Mouse (Mus musculus): ENCODE measurements around the gene Pnpla3. TPM values are rescaled to one million over a fixed set of nuclear protein-coding genes. Genes with fewer than 3 reads are reported as not detected.

Gene Pnpla3
- 0.14 and 0.49 TPM in 2 replicates for polyA plus RNA-seq (2014; fragmentation: Nextera tagmentation; extraction: Ambion mirVana)

GRCm38 (mm10) chr15:84167600-84167999 lies at the start of gene Pnpla3:
Gene Pnpla3 (plus strand): TSS chr15:84167837.
- peak within 1 kb of the TSS; percentile 51; the same call in 1 of the 2 replicates for H3K9ac ChIP-seq (ENCODE audit: low read depth, low read length)
- H3K4me3 ChIP-seq (ENCODE audit: low read length) = peak within 1 kb of the TSS; percentile 49
- peaks cover 13% of the 10 kb centered on the region for H3K4me1 ChIP-seq (ENCODE audit: control insufficient read depth, insufficient read depth, low read length)
- WGBS = 1% methylated on average over 28 of the region's 28 CpGs
- ATAC-seq (ENCODE audit: low FRiP score, low TSS enrichment) = peak; percentile 99
- no peaks in the 10 kb centered on the region for H3K36me3 ChIP-seq (ENCODE audit: control insufficient read depth, insufficient read depth, low read length)
- no peak within 1 kb of the TSS for H3K27ac ChIP-seq (ENCODE audit: low read depth, low read length)
- H3K27me3 ChIP-seq (ENCODE audit: control insufficient read depth, insufficient read depth, low read length) = peaks cover 10% of the 10 kb centered on the region
- H3K9me3 ChIP-seq (ENCODE audit: control insufficient read depth, low read length) = no peaks in the 10 kb centered on the region
- H3K4me2 ChIP-seq (replicated peaks; ENCODE audit: low read depth, low read length) = peak within 1 kb of the TSS; percentile 98

DNA sequence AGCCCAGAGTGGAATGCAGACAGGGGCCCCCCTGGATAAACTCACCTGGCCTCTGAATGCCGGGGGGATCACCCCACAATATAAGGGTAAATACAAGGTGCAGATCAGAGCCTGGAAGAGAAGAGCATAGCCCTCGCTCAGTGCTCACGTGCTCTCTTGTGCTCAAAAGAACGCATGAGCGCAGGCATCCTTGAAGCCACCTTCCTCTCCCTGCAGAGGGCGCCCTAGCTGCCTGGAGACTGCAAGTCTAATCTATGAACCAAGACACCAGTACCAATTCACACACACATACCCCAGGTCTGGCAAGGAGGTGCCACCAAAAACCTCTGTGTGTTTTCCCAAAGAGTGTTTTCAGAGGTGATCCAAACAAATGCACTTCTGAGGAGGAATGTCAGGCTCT lies 47.0 kb upstream of the Pnpla3 start:
- Histone ChIP-seq H3K36me3 (ENCODE audit: control insufficient read depth, insufficient read depth, low read length) (no peaks in the 10 kb centered on the region), H3K27me3 (ENCODE audit: control insufficient read depth, insufficient read depth, low read length) (no peaks in the 10 kb centered on the region), H3K27ac (ENCODE audit: low read depth, low read length) (no peak overlapping the region), H3K9ac (ENCODE audit: low read depth, low read length) (no peak overlapping the region), H3K4me2 (replicated peaks; ENCODE audit: low read depth, low read length) (no peak overlapping the region), H3K9me3 (ENCODE audit: control insufficient read depth, low read length) (no peaks in the 10 kb centered on the region), H3K4me3 (ENCODE audit: low read length) (no peak overlapping the region), H3K4me1 (ENCODE audit: control insufficient read depth, insufficient read depth, low read length) (no peaks in the 10 kb centered on the region)
- WGBS = 31% methylated on average over 6 of the region's 6 CpGs
- ATAC-seq (ENCODE audit: low FRiP score, low TSS enrichment) = no peak

- Histone ChIP-seq H3K27ac (ENCODE audit: low read depth, low read length) (no peak overlapping the region), H3K4me1 (ENCODE audit: control insufficient read depth, insufficient read depth, low read length) (no peaks in the 10 kb centered on the region), H3K4me2 (replicated peaks; ENCODE audit: low read depth, low read length) (no peak overlapping the region), H3K36me3 (ENCODE audit: control insufficient read depth, insufficient read depth, low read length) (no peaks in the 10 kb centered on the region), H3K4me3 (ENCODE audit: low read length) (no peak overlapping the region), H3K9me3 (ENCODE audit: control insufficient read depth, low read length) (no peaks in the 10 kb centered on the region), H3K9ac (ENCODE audit: low read depth, low read length) (no peak overlapping the region), H3K27me3 (ENCODE audit: control insufficient read depth, insufficient read depth, low read length) (no peaks in the 10 kb centered on the region)
- 80% methylated on average over 7 of the region's 7 CpGs for WGBS
- no peak for ATAC-seq (ENCODE audit: low FRiP score, low TSS enrichment)
Measured at GRCm38 (mm10) chr15:84121036-84121435, 46.6 kb upstream of the Pnpla3 start.

GRCm38 (mm10) chr15:84123075-84123474 lies 44.6 kb upstream of the Pnpla3 start, which contains the start of gene Pnpla5:
Gene Pnpla5 (minus strand): TSS chr15:84123175.
- Histone ChIP-seq H3K27me3 (ENCODE audit: control insufficient read depth, insufficient read depth, low read length) (no peaks in the 10 kb centered on the region), H3K4me2 (replicated peaks; ENCODE audit: low read depth, low read length) (no peak within 1 kb of the TSS), H3K4me3 (ENCODE audit: low read length) (no peak within 1 kb of the TSS), H3K27ac (ENCODE audit: low read depth, low read length) (no peak within 1 kb of the TSS), H3K9ac (ENCODE audit: low read depth, low read length) (no peak within 1 kb of the TSS), H3K9me3 (ENCODE audit: control insufficient read depth, low read length) (no peaks in the 10 kb centered on the region), H3K4me1 (ENCODE audit: control insufficient read depth, insufficient read depth, low read length) (no peaks in the 10 kb centered on the region), H3K36me3 (ENCODE audit: control insufficient read depth, insufficient read depth, low read length) (no peaks in the 10 kb centered on the region)
- WGBS = 70% methylated on average over 8 of the region's 8 CpGs
- ATAC-seq (ENCODE audit: low FRiP score, low TSS enrichment) = no peak

GRCm38 (mm10) chr15:84124086-84124485 lies 43.6 kb upstream of the Pnpla3 start:
- H3K27me3 ChIP-seq (ENCODE audit: control insufficient read depth, insufficient read depth, low read length) = no peaks in the 10 kb centered on the region
- H3K4me3 ChIP-seq (ENCODE audit: low read length) = no peak overlapping the region
- no peaks in the 10 kb centered on the region for H3K9me3 ChIP-seq (ENCODE audit: control insufficient read depth, low read length)
- no peak overlapping the region for H3K9ac ChIP-seq (ENCODE audit: low read depth, low read length)
- H3K27ac ChIP-seq (ENCODE audit: low read depth, low read length) = no peak overlapping the region
- H3K36me3 ChIP-seq (ENCODE audit: control insufficient read depth, insufficient read depth, low read length) = no peaks in the 10 kb centered on the region
- no peak for ATAC-seq (ENCODE audit: low FRiP score, low TSS enrichment)
- H3K4me1 ChIP-seq (ENCODE audit: control insufficient read depth, insufficient read depth, low read length) = no peaks in the 10 kb centered on the region
- H3K4me2 ChIP-seq (replicated peaks; ENCODE audit: low read depth, low read length) = no peak overlapping the region
- WGBS = 67% methylated on average over 7 of the region's 7 CpGs

DNA sequence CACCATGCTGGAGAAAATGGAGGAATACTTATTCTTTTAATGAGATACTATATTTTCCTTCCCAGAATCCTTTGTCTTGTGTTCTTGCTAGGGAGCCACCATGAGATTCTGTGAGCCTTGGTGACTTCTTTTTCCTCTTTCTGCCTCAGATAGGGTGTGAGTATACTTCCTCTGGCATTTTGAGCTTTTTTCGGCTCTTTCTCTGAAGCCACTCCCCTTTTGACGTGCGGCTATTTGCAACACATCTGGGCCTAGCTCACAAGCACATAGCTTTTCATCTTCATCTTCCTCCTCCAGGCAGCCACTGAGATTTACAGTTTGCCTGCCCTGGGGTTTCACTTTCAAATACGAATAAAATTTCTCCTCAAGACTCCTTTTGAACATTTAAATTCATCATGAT lies 41.2 kb upstream of the Pnpla3 start:
- Histone ChIP-seq H3K4me1 (ENCODE audit: control insufficient read depth, insufficient read depth, low read length) (no peaks in the 10 kb centered on the region), H3K4me2 (replicated peaks; ENCODE audit: low read depth, low read length) (no peak overlapping the region), H3K4me3 (ENCODE audit: low read length) (no peak overlapping the region), H3K9me3 (ENCODE audit: control insufficient read depth, low read length) (no peaks in the 10 kb centered on the region), H3K27ac (ENCODE audit: low read depth, low read length) (no peak overlapping the region), H3K27me3 (ENCODE audit: control insufficient read depth, insufficient read depth, low read length) (no peaks in the 10 kb centered on the region), H3K9ac (ENCODE audit: low read depth, low read length) (no peak overlapping the region), H3K36me3 (ENCODE audit: control insufficient read depth, insufficient read depth, low read length) (no peaks in the 10 kb centered on the region)
- ATAC-seq (ENCODE audit: low FRiP score, low TSS enrichment) = no peak
- WGBS = 77% methylated on average over 4 of the region's 4 CpGs

GRCm38 (mm10) chr15:84126871-84127270 lies 40.8 kb upstream of the Pnpla3 start:
- H3K4me2 ChIP-seq (replicated peaks; ENCODE audit: low read depth, low read length) = no peak overlapping the region
- no peaks in the 10 kb centered on the region for H3K4me1 ChIP-seq (ENCODE audit: control insufficient read depth, insufficient read depth, low read length)
- no peak for ATAC-seq (ENCODE audit: low FRiP score, low TSS enrichment)
- no peaks in the 10 kb centered on the region for H3K27me3 ChIP-seq (ENCODE audit: control insufficient read depth, insufficient read depth, low read length)
- H3K9me3 ChIP-seq (ENCODE audit: control insufficient read depth, low read length) = no peaks in the 10 kb centered on the region
- H3K27ac ChIP-seq (ENCODE audit: low read depth, low read length) = no peak overlapping the region
- WGBS = 39% methylated on average over 5 of the region's 5 CpGs
- H3K4me3 ChIP-seq (ENCODE audit: low read length) = no peak overlapping the region
- H3K36me3 ChIP-seq (ENCODE audit: control insufficient read depth, insufficient read depth, low read length) = no peaks in the 10 kb centered on the region
- H3K9ac ChIP-seq (ENCODE audit: low read depth, low read length) = no peak overlapping the region

- Histone ChIP-seq H3K4me3 (ENCODE audit: low read length) (no peak overlapping the region), H3K27ac (ENCODE audit: low read depth, low read length) (no peak overlapping the region), H3K9me3 (ENCODE audit: control insufficient read depth, low read length) (no peaks in the 10 kb centered on the region), H3K4me1 (ENCODE audit: control insufficient read depth, insufficient read depth, low read length) (no peaks in the 10 kb centered on the region), H3K27me3 (ENCODE audit: control insufficient read depth, insufficient read depth, low read length) (no peaks in the 10 kb centered on the region), H3K36me3 (ENCODE audit: control insufficient read depth, insufficient read depth, low read length) (no peaks in the 10 kb centered on the region), H3K9ac (ENCODE audit: low read depth, low read length) (no peak overlapping the region), H3K4me2 (replicated peaks; ENCODE audit: low read depth, low read length) (no peak overlapping the region)
- no peak for ATAC-seq (ENCODE audit: low FRiP score, low TSS enrichment)
- 53% methylated on average over 16 of the region's 16 CpGs for WGBS
Measured at GRCm38 (mm10) chr15:84131096-84131786, 36.4 kb upstream of the Pnpla3 start.

GRCm38 (mm10) chr15:84131971-84132370 lies 35.7 kb upstream of the Pnpla3 start:
- ATAC-seq (ENCODE audit: low FRiP score, low TSS enrichment) = no peak
- Histone ChIP-seq H3K27me3 (ENCODE audit: control insufficient read depth, insufficient read depth, low read length) (no peaks in the 10 kb centered on the region), H3K4me1 (ENCODE audit: control insufficient read depth, insufficient read depth, low read length) (no peaks in the 10 kb centered on the region), H3K4me2 (replicated peaks; ENCODE audit: low read depth, low read length) (no peak overlapping the region), H3K4me3 (ENCODE audit: low read length) (no peak overlapping the region), H3K36me3 (ENCODE audit: control insufficient read depth, insufficient read depth, low read length) (no peaks in the 10 kb centered on the region), H3K27ac (ENCODE audit: low read depth, low read length) (no peak overlapping the region), H3K9ac (ENCODE audit: low read depth, low read length) (no peak overlapping the region), H3K9me3 (ENCODE audit: control insufficient read depth, low read length) (no peaks in the 10 kb centered on the region)
- WGBS = 87% methylated on average over 7 of the region's 7 CpGs
